Mouse (Mus musculus): Measurements from ENCODE around the gene Trim68.
"Not testable (repeated sequence)": the region's sequence is repeated elsewhere in the genome, so short reads cannot be mapped to it uniquely, and the experiment has no call there.

The Trim68 gene

DNA sequence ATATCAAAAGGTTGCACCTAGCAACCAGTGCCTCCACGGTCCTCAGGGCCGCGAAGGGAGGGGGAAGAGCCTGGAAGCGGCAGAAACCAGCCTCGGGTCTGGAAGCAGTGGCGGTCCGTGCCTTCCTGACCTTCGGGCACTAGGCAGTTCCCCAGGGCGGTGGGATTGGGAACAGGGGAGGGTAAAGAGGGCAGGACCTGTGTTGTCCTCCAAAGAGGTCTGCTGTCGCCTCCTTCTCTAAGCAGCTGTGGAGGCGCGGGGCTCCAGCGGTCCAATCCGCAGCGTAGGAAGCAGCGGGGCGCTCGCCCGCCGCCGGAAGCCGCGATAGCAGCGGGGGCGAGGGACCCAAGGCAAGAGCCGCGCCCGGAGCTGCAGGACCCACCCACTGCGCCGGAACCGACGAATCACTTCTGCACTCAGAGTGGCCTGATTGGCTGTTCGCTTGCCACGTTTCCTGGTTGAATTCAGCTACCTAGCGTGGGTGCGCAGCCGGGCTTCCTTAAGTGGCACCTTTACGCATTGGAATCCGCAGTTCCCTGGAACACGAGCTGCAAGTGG, at the start of gene Trim68:
TSS of gene Trim68 (minus strand) at position 384 of the 558 bp plus-strand sequence.
- DNase-seq (ENCODE audit: low spot score): peak; percentile 77

- DNase-seq (ENCODE audit: low spot score): no peak
Measured at GRCm38 (mm10) chr7:102733793-102734192, 46.7 kb upstream of the Trim68 start.

GRCm38 (mm10) chr7:102727391-102727790, 40.3 kb upstream of the Trim68 start, which contains the start of gene Olfr559:
Olfr559 (minus strand) TSS chr7:102727491.
- DNase-seq (ENCODE audit: low spot score): no peak

GRCm38 (mm10) chr7:102718970-102719369, 31.8 kb upstream of the Trim68 start, which contains the start of gene Olfr33:
Olfr33 (minus strand) TSS chr7:102719070.
- no peak for DNase-seq (ENCODE audit: low spot score)

DNA sequence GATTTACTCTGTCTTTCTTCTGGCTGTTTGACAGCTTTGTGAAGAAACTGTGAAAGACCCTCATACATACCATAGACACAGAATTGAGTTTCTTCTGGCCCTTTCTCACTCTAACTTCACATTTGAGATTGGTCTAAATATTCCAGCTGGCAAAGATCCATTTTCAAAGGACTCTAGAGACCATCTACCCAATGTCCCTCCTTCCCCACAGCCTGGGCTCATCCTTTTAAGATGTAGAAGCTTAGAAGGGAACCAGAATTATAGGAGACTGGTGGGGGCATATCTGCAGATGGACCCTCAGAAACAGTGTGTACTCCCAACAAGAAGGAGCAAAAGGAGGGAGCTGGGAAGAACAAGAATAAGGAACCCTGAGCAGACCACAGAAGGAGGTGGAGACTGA, 14.8 kb upstream of the Trim68 start, which contains the start of gene Olfr558:
TSS of gene Olfr558 (plus strand) at position 301 of the 400 bp plus-strand sequence.
- DNase-seq (ENCODE audit: low spot score): no peak

DNA sequence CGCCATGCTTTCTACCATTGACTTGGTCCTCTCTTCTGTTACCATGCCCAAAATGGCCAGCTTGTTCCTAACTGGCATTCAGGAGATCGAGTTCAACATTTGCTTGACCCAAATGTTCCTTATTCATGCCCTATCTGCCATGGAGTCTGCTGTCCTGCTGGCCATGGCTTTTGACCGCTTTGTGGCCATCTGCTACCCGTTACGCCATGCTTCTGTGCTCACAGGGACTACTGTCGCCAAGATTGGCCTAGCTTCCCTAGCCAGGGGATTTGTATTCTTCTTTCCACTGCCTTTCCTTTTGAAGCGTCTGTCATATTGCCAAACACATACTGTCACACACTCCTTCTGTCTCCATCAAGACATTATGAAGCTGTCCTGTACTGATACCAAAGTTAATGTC, 11.3 kb upstream of the Trim68 start:
- no peak for DNase-seq (ENCODE audit: low spot score)

DNA sequence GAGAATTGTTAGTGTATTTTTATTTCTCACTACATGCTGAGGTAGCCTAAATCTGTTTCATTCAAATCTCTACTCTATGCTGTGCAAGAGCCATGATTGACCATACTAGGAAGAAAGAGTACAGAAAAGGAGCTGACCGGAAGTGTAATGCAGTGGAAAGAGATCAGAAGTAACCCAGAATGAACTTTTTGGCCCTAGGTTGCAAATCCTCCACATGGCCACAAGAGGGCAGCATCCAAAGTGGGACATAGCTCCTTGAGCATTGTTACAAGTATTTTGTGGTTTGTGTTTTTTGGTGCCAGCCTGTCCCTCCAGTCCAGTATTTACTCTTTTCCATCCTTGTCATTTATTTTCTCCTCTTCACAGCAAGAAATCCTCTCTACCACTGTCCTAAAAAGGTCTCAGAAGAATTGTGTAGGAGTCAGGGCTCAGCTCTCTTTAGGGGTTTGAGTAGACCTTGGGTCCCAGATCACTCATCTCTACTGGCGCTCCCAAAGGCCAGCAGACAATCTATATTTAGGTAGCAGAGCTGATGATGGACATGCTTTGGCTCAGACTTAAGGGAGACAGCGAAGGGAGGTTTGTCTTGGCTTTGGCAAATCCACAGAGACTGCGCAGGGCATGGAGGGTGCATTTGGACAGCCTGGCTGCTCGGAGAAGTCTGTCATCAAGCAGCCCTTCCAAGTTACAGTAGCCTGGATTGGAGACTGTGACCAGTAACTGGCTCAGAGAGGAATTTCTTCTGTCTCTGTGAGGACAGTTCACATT, 8.4 kb upstream of the Trim68 start, which contains the start of gene Olfr557:
TSS of gene Olfr557 (plus strand) at position 553 of the 768 bp plus-strand sequence.
- DNase-seq (ENCODE audit: low spot score): peak; percentile 29

GRCm38 (mm10) chr7:102681916-102682315, 5.2 kb downstream of the Trim68 start:
- DNase-seq (ENCODE audit: low spot score): no peak

DNA sequence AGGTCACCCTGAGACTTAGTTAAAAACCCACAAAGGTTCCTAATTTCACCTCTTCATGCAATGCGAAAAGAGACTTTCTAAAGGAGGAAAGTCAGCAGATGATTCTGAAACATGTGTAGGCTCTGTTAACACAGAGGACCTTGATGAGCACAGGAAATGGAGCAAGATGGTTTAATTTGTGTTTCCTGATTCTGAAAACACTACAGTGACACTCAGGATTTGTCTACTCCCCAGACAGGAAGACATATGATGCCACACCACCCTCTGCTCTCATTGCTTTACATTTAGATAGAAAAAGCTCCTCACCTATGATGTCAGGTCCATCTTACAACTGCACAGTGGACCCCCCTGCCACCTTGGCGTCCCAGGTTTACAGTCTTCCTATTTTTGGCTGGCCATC, 10.9 kb downstream of the Trim68 start:
- DNase-seq (ENCODE audit: low spot score): no peak

DNA sequence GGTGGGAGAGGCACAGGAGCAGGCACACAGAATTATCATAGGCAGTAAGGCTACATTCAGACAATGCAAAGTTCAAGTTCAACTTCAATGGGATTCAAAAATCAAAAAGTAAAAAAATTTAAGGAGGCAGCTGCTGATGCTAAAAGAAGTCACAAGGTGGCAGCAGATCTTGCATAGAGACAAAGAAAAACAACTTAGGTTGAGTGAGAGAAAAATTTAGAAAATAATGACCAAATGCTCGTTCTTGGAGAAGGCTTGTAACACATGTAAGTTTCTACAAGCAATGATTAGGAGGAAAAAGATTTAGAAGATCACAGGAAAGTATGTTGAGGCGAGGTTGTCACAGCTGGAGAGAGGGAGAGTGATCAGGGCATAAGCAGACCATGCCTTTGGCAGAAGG, 21.7 kb downstream of the Trim68 start:
- DNase-seq (ENCODE audit: low spot score): no peak

DNA sequence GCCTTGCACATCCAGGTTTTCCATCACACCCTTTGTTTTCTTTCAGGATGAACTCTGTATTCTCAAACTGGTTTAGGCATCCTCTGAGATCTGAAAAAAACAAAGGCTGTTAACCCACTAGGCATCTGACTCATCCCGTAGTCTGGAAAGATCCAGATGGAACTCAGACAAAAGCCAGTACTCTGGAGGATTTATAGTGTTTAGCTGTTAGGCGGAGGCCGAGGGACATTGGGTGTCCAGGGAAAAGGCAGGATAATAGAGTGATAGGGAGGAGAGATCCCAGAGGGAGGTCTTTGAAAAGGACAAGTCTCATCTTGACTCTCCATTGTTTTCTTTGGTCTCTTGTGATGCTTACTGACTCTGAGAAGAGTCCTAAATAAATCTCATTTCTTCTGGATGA, 22.5 kb downstream of the Trim68 start, which contains the start of gene Olfr556:
TSS of gene Olfr556 (plus strand) at position 301 of the 400 bp plus-strand sequence.
- DNase-seq (ENCODE audit: low spot score): no peak

DNA sequence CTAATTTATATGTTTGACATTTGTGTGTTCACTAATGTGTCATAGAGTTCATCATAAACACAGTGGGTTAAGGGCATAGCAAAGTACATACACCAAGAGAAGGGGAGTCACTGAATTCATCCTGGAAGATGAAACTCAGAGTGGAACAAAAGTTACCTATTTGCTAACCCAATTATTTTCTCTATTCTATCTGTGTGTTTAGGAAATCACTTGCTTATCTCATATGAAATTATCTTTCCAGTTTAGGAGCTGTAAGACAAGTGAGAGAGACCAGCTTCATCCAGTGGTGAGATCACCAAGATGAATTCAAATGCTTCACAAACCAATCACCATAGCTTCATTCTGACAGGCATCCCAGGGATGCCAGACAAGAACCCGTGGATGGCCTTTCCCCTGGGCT, 28.6 kb downstream of the Trim68 start, which contains the start of gene Olfr555:
TSS of gene Olfr555 (plus strand) at position 301 of the 400 bp plus-strand sequence.
- DNase-seq (ENCODE audit: low spot score): no peak

- not testable (repeated sequence) for DNase-seq (ENCODE audit: low spot score)
Measured at GRCm38 (mm10) chr7:102644945-102645344, 42.2 kb downstream of the Trim68 start.

GRCm38 (mm10) chr7:102638132-102638531, 49.0 kb downstream of the Trim68 start, which contains the start of gene Olfr554:
Olfr554 (plus strand) TSS chr7:102638432.
- DNase-seq (ENCODE audit: low spot score): no peak

DNA sequence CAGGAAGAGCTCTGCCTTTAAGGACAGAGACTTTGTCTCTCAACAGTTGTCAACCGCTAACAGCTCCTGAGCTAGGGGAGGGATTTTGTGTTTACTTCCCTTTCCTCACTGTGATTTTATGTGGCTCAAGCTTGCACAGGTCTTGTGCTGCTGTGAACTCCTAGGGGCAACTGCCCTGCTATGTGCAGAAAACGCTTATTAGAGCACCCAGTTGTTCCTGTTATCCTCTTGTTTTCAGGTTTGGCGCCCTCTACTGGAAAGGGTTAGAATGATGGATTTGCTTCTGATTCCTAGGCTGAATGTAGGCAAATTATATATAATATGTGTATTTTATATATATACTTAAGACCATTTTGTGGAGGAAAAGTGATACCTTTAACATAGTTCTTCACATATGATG, 50.5 kb downstream of the Trim68 start:
- DNase-seq (ENCODE audit: low spot score): peak; percentile 40

Measured in ovary, postnatal 14 days (tissue).